Mouse (Mus musculus) kidney, postnatal 14 days (tissue): ENCODE results near the gene Mgat5b.

Source experiments
- DNase-seq: peaks from one replicate; pipeline ENCODE4 v3.0.0; 2022; ENCODE audit warnings: mixed read lengths

Gene Mgat5b

DNA sequence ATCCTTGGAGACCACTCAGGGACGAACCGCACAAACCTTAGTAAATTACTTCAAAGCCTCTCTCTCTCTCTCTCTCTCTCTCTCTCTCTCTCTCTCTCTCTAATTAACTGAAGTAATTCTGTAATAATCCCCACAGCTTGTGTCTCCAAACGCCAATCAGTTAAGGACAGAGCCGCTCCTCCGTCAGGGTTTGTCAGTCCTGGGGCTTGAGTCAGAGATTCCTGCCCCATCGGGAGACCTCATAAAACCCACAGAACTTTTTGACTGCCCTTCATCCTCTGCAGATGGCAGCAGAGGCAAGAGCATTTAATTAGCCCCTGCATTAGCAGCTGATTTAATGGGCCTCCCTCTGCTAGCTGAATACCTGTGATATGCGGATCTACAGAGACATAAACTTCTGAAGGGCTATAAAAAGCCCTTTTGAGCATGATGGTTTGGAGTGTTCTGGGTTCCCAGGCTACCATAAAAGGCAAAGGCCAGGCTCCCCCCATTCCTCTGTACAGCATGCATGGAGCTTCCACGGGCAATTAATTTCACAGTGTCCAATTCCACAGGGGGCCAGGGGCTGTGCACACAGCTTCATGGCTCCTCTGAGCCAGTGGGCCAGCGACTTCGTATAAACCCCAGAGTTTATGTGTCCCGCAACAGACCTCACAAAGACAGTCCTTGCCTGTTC, 117.1 kb downstream of the Mgat5b start:
- no peak for DNase-seq
